Mouse (Mus musculus): ENCODE results near the gene Rcc1. TPM values are rescaled to one million over a fixed set of nuclear protein-coding genes. Genes with fewer than 3 reads are reported as not detected.

Gene Rcc1
- polyA plus RNA-seq, 2 experiments = 21.5 to 27.2 TPM

- Histone ChIP-seq H3K4me3 (ENCODE audit: insufficient read depth in 1 of 2, low read depth in 2 of 2, low read length in 2 of 2) (no peak overlapping the region), H3K27me3 (ENCODE audit: control insufficient read depth, insufficient read depth, low read length) (no peaks in the 10 kb centered on the region), H3K36me3 (replicated peaks; ENCODE audit: control insufficient read depth, insufficient read depth, low read depth) (peaks cover 2% of the 10 kb centered on the region), H3K4me1 (replicated peaks; ENCODE audit: control insufficient read depth in 2 of 2, insufficient read depth in 2 of 2, low read length in 1 of 2) (peaks cover 9 to 12% of the 10 kb centered on the region in 2 experiments), H3K9ac (replicated peaks) (no peak overlapping the region), H3K27ac (no peak overlapping the region), H3K9me3 (ENCODE audit: control insufficient read depth, low read length) (no peaks in the 10 kb centered on the region), H3K4me2 (ENCODE audit: low read depth) (no peak overlapping the region)
- ATAC-seq (ENCODE audit: insufficient read depth) (no peak), DNase-seq (ENCODE audit: low read depth in 3 of 3, low spot score in 3 of 3) (no peak)
- TF ChIP-seq CTCF (IDR thresholded peaks at IDR 0.05; ENCODE audit: low read depth) (no peak), EP300 (IDR thresholded peaks at IDR 0.05; ENCODE audit: low read depth) (no peak)
- WGBS (ENCODE audit: insufficient replicate concordance) = 75% methylated on average over 5 of the region's 5 CpGs
These were observed 26.9 kb downstream of the Rcc1 start for GRCm38 (mm10) chr4:132326481-132326880.

DNA sequence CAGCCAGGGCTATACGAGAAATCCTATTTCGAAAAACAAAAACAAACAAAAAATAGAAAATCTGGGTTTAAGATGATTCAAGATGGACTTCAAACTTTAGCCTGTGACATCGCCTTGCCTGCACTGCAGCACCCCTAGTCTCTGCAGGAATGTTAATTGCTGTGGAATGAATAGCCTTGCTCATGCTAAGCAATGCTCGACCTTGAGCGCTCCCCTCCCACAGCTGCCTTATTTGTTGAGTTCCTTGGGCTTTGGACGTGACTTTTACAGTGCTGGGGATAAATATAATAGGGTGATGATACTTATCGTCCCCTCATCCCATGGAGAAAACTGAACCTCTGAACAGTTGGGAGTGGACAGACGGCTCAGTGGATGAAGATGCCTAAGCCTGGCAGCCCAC, 37.7 kb downstream of the Rcc1 start:
- H3K36me3 ChIP-seq (replicated peaks; ENCODE audit: control insufficient read depth, insufficient read depth, low read depth) = peaks cover 5% of the 10 kb centered on the region
- no peak overlapping the region for H3K9ac ChIP-seq (replicated peaks)
- no peak overlapping the region for H3K4me2 ChIP-seq (ENCODE audit: low read depth)
- no peaks in the 10 kb centered on the region for H3K27me3 ChIP-seq (ENCODE audit: control insufficient read depth, insufficient read depth, low read length)
- no peak for ATAC-seq (ENCODE audit: insufficient read depth)
- H3K4me3 ChIP-seq (ENCODE audit: insufficient read depth in 1 of 2, low read depth in 2 of 2, low read length in 2 of 2) = no peak overlapping the region
- 80% methylated on average over 8 of the region's 8 CpGs for WGBS (ENCODE audit: insufficient replicate concordance)
- no peak for DNase-seq (ENCODE audit: low read depth in 3 of 3, low spot score in 3 of 3)
- H3K4me1 ChIP-seq (replicated peaks; ENCODE audit: control insufficient read depth in 2 of 2, insufficient read depth in 2 of 2, low read length in 1 of 2) = no peaks in the 10 kb centered on the region
- TF ChIP-seq CTCF (IDR thresholded peaks at IDR 0.05; ENCODE audit: low read depth) (no peak), EP300 (IDR thresholded peaks at IDR 0.05; ENCODE audit: low read depth) (no peak)
- H3K9me3 ChIP-seq (ENCODE audit: control insufficient read depth, low read length) = no peaks in the 10 kb centered on the region
- H3K27ac ChIP-seq = no peak overlapping the region

- no peak overlapping the region for H3K9ac ChIP-seq (replicated peaks)
- peaks cover 20% of the 10 kb centered on the region for H3K36me3 ChIP-seq (replicated peaks; ENCODE audit: control insufficient read depth, insufficient read depth, low read depth)
- no peak for ATAC-seq (ENCODE audit: insufficient read depth)
- TF ChIP-seq EP300 (IDR thresholded peaks at IDR 0.05; ENCODE audit: low read depth) (no peak), CTCF (IDR thresholded peaks at IDR 0.05; ENCODE audit: low read depth) (no peak)
- no peak for DNase-seq (ENCODE audit: low read depth in 3 of 3, low spot score in 3 of 3)
- H3K27ac ChIP-seq = no peak overlapping the region
- H3K9me3 ChIP-seq (ENCODE audit: control insufficient read depth, low read length) = no peaks in the 10 kb centered on the region
- H3K4me1 ChIP-seq (replicated peaks; ENCODE audit: control insufficient read depth in 2 of 2, insufficient read depth in 2 of 2, low read length in 1 of 2) = peaks cover 3 to 12% of the 10 kb centered on the region in 2 experiments; a peak in 3 of 4 replicates
- WGBS (ENCODE audit: insufficient replicate concordance) = 77% methylated on average over 5 of the region's 5 CpGs
- H3K27me3 ChIP-seq (ENCODE audit: control insufficient read depth, insufficient read depth, low read length) = no peaks in the 10 kb centered on the region
- no peak overlapping the region for H3K4me3 ChIP-seq (ENCODE audit: insufficient read depth in 1 of 2, low read depth in 2 of 2, low read length in 2 of 2)
- H3K4me2 ChIP-seq (ENCODE audit: low read depth) = no peak overlapping the region
These were observed 40.8 kb downstream of the Rcc1 start for GRCm38 (mm10) chr4:132312627-132313026.

DNA sequence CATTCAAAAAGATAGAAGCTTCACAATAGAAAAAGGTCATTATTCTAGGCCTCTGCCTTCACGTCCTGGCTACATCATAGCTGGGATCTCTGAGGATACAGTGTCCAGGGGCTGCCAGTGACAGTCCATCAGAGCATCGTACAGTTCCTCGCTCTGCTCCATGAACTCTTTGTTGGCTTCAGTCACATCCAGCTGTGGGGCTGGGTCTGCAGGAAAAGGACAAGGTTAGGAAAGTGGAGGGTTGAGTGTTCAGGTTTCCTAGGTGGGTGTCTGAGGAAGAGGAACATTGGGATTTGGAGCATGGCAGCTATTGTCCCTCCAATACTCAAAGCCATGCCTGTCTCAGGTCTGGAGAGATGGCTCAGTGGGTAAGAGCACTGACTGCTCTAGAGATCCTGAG, 41.6 kb downstream of the Rcc1 start:
- Histone ChIP-seq H3K4me2 (ENCODE audit: low read depth) (no peak overlapping the region), H3K9ac (replicated peaks) (no peak overlapping the region), H3K27me3 (ENCODE audit: control insufficient read depth, insufficient read depth, low read length) (no peaks in the 10 kb centered on the region), H3K9me3 (ENCODE audit: control insufficient read depth, low read length) (no peaks in the 10 kb centered on the region), H3K36me3 (replicated peaks; ENCODE audit: control insufficient read depth, insufficient read depth, low read depth) (peaks cover 20% of the 10 kb centered on the region), H3K4me3 (ENCODE audit: insufficient read depth in 1 of 2, low read depth in 2 of 2, low read length in 2 of 2) (no peak overlapping the region), H3K27ac (no peak overlapping the region), H3K4me1 (replicated peaks; ENCODE audit: control insufficient read depth in 2 of 2, insufficient read depth in 2 of 2, low read length in 1 of 2) (peaks cover 3 to 12% of the 10 kb centered on the region in 2 experiments; a peak in 3 of 4 replicates)
- TF ChIP-seq EP300 (IDR thresholded peaks at IDR 0.05; ENCODE audit: low read depth) (no peak), CTCF (IDR thresholded peaks at IDR 0.05; ENCODE audit: low read depth) (no peak)
- 18% methylated on average over 3 of the region's 3 CpGs for WGBS (ENCODE audit: insufficient replicate concordance)
- ATAC-seq (ENCODE audit: insufficient read depth) = no peak
- DNase-seq (ENCODE audit: low read depth in 3 of 3, low spot score in 3 of 3) = no peak

DNA sequence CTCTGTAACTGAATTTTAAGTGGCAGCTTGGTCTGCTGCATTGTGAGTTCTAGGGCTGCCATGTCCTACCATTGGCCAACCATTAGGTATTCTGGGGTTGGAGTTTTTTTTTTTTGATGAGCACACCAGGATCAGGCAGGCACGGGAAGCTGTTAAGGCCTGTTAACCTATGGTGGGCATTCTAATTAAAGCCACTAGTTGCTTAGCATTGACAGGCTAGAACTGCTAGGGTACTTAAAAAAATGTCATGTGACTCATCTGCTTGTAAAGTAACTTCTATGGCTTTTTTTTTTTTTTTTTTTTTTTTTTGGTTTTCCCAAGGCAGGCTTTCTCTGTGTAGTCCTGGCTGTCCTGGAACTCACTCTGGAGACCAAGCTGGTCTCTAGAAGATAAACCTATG, 42.2 kb downstream of the Rcc1 start:
- Histone ChIP-seq H3K4me1 (replicated peaks; ENCODE audit: control insufficient read depth in 2 of 2, insufficient read depth in 2 of 2, low read length in 1 of 2) (peaks cover 3 to 12% of the 10 kb centered on the region in 2 experiments; a peak in 3 of 4 replicates), H3K36me3 (replicated peaks; ENCODE audit: control insufficient read depth, insufficient read depth, low read depth) (peaks cover 20% of the 10 kb centered on the region), H3K4me2 (ENCODE audit: low read depth) (no peak overlapping the region), H3K27ac (no peak overlapping the region), H3K27me3 (ENCODE audit: control insufficient read depth, insufficient read depth, low read length) (no peaks in the 10 kb centered on the region), H3K9me3 (ENCODE audit: control insufficient read depth, low read length) (no peaks in the 10 kb centered on the region), H3K4me3 (ENCODE audit: insufficient read depth in 1 of 2, low read depth in 2 of 2, low read length in 2 of 2) (no peak overlapping the region), H3K9ac (replicated peaks) (no peak overlapping the region)
- ATAC-seq (ENCODE audit: insufficient read depth) (no peak), DNase-seq (ENCODE audit: low read depth in 3 of 3, low spot score in 3 of 3) (no peak)
- TF ChIP-seq CTCF (IDR thresholded peaks at IDR 0.05; ENCODE audit: low read depth) (no peak), EP300 (IDR thresholded peaks at IDR 0.05; ENCODE audit: low read depth) (no peak)
- WGBS (ENCODE audit: insufficient replicate concordance) = 23% methylated on average over 1 of the region's 1 CpGs
